Mouse (Mus musculus): ENCODE measurements around the gene Armh3.

DNA sequence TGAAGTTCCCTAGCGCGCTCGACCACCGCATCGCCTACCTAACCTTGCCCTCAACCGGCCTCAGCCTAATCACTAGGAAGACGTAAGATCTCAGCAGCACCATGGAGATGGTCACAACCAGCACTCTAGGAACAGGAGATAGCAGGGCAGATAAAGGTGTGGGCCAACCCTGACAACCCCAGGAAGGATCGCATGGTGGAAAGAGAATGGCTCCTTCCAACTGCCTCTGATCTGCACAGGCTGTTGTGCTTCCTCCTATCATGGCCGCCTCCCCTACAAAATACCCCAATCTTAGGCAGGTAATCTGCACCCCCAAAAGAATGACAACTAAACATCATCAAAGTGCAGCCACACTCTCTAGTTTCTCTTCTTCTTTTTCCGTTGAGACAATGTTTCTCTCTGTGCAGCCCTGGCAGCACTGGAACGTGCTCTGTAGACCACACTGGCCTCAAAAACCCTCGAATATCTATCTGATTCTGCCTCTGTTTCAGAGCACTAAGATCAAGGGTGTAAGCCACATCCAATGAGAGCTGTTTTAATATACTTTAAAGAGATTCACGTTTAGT is 217.9 kb downstream of the Armh3 start:
- TF ChIP-seq CTCF (conservative IDR thresholded peaks at IDR 0.05; ENCODE audit: low read length): no peak
- TF ChIP-seq NANOG (IDR thresholded peaks at IDR 0.05; ENCODE audit: borderline replicate concordance, low read length): no peak
